Mouse (Mus musculus): ENCODE data around the gene Bhlhe41. TPM values are rescaled to one million over a fixed set of nuclear protein-coding genes. Genes with fewer than 3 reads are reported as not detected.

Bhlhe41 gene
- polyA plus RNA-seq, 1 experiment from 2014 or later, result 6.8 TPM

DNA sequence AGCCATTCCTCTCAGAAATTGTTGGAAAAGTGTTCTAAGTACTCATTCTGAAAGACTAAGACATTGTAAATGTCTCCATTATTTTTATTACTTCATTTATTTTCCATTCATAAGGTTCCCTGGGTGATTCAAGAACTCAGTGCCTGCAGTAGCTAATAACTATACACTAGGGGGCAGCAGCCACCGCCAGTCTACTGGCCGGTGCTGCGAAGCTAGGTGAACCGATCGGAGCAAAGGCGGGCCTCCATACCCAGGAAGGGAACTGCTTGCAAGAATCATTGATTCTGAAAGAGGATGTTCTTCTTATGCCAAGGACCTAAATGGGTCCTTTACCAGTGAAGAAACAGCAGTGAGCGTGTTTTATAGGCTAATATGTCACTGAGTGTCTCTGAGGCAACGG is 35.2 kb downstream of the Bhlhe41 start:
- WGBS, result 14% methylated on average over 8 of the region's 8 CpGs

DNA sequence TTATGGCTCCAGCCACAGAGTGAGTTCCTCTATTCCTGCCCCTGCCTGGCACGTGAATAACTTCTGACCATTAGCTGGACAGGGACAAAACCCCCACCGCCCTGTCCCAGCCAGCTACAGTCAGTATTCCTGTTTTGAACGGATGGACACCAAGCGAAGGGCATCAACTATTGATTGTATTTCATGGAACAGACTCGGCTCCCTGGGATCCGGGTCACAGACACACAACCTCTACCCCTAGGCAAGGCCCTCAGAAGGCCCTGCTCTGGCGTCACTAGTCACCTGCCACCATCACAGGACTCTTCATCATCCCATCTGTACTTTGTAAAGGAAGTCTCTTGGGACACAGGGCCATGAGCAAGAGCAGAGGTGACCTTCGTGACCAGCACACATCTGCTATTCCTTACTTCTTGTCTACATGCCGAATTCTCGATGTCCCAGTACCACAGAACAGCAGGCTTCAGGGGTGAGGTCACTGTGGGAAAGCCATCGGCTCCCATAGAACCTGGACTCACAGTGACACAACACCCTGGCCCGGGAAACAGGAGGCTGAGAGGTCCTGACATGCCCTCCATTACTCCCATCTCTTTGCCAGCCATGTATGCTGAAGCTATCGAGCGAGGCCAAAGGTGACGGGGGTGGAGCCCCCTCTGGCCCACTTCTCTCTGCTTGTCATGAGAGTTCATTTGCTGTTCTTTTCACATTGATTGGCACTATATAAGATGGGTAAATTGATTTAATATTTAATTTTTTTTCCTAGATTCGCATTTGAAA is 36.1 kb downstream of the Bhlhe41 start:
- ATAC-seq (ENCODE audit: low FRiP score, low read depth), result no peak
- Histone ChIP-seq H3K27me3 (no peaks in the 10 kb centered on the region), H3K4me3 (no peak overlapping the region), H3K4me1 (replicated peaks) (peaks cover 2% of the 10 kb centered on the region; the same call in 1 of the 2 replicates), H3K9ac (no peak overlapping the region), H3K36me3 (no peaks in the 10 kb centered on the region), H3K4me2 (no peak overlapping the region), H3K27ac (replicated peaks) (no peak overlapping the region), H3K9me3 (no peaks in the 10 kb centered on the region)
- 79% methylated on average over 16 of the region's 16 CpGs for WGBS

More for the DNA sequence above, 35.2 kb downstream of the Bhlhe41 start:
- Histone ChIP-seq H3K36me3 (no peaks in the 10 kb centered on the region), H3K4me1 (replicated peaks) (peaks cover 2% of the 10 kb centered on the region; the same call in 1 of the 2 replicates), H3K4me3 (no peak overlapping the region), H3K27ac (replicated peaks) (no peak overlapping the region), H3K9me3 (no peaks in the 10 kb centered on the region), H3K9ac (no peak overlapping the region), H3K27me3 (no peaks in the 10 kb centered on the region), H3K4me2 (0 out of 2 replicates have a peak overlapping the region, but pooled peaks have one; percentile 7)
- no peak; the same call in 1 of the 2 replicates for ATAC-seq (ENCODE audit: low FRiP score, low read depth)

DNA sequence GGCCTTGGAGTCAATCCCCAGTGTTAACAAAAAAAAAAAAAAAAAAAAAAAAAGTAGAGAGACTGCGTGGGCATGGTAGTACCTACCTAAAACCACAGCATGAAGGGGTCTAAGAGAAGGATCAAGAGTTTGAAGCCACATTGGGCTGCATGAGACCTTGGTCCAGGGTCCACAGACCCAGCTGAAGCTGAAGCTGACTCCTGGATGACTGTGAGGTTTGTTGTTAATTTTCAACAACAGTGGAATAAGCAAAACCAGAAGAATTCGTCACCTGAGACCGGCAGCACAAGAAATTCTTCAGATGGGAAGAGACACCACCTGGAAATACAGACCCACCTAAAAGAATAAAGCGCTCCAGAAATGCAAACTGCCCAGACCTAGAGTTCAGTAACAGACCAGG is 39.1 kb downstream of the Bhlhe41 start:
- Histone ChIP-seq H3K27ac (replicated peaks) (no peak overlapping the region), H3K4me2 (no peak overlapping the region), H3K9me3 (no peaks in the 10 kb centered on the region), H3K9ac (no peak overlapping the region), H3K36me3 (no peaks in the 10 kb centered on the region), H3K4me1 (replicated peaks) (peaks cover 7% of the 10 kb centered on the region), H3K4me3 (no peak overlapping the region), H3K27me3 (no peaks in the 10 kb centered on the region)
- WGBS, result 93% methylated on average over 4 of the region's 4 CpGs
- ATAC-seq (ENCODE audit: low FRiP score, low read depth), result no peak

DNA sequence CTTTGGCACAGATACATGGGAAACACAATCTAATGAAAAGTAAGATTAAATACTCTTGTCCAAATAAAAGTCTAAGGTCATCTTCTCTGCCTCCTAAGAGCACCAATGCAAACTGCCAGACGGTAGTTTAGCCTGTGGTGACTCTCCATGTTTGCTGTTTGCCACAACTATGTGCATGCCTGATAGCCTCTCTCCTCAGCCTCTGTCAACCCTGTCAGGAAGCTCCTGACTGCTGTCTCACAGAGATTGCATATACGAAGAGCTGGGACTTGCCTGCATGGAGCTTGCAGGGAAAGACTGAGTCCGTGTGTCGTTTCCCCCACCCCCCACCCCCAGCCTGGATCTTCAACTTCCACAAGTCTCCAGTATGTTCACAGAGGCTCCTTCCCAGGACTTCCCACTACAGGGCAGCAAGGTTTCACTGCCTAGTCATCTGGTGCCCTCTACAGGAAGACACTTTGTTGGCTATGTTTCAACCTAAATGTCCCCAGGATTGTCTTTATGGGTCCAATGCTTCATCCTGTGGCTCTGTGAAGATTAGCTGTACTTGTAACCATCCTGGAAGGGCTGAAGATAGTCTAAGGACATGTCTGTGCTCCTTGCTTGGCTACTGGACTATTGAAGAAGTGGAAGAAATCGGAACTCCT is 41.6 kb downstream of the Bhlhe41 start:
- 49% methylated on average over 5 of the region's 5 CpGs for WGBS
- H3K4me3 ChIP-seq, result no peak overlapping the region
- H3K9ac ChIP-seq, result no peak overlapping the region
- H3K27me3 ChIP-seq, result no peaks in the 10 kb centered on the region
- no peak overlapping the region for H3K27ac ChIP-seq (replicated peaks)
- peaks cover 5% of the 10 kb centered on the region; the same call in 1 of the 2 replicates for H3K4me1 ChIP-seq (replicated peaks)
- peak; percentile 59 for ATAC-seq (ENCODE audit: low FRiP score, low read depth)
- no peaks in the 10 kb centered on the region for H3K36me3 ChIP-seq
- no peak overlapping the region for H3K4me2 ChIP-seq
- no peaks in the 10 kb centered on the region for H3K9me3 ChIP-seq

DNA sequence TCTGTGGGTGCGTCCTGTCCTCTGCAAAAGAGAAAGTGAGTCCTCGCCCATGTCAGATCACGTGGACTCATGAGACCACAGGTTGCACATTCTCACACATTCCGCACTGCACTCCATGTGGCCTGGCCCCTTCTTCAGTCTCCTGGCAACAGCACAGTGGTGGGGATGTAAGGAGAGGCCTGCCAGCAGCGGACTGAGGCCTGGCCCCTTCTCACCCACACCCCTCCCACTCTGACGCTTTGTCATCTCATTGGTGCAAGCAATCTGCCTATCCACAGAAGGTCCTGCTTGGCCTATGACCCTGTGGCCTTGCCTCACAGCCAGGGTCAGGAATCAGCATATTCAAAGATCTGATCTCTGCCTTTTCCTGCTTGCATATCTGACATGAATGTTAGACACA is 42.3 kb downstream of the Bhlhe41 start:
- Histone ChIP-seq H3K9ac (no peak overlapping the region), H3K27me3 (no peaks in the 10 kb centered on the region), H3K27ac (replicated peaks) (no peak overlapping the region), H3K9me3 (no peaks in the 10 kb centered on the region), H3K4me1 (replicated peaks) (peaks cover 5% of the 10 kb centered on the region; the same call in 1 of the 2 replicates), H3K4me2 (no peak overlapping the region), H3K36me3 (no peaks in the 10 kb centered on the region), H3K4me3 (no peak overlapping the region)
- peak; percentile 34; the same call in 1 of the 2 replicates for ATAC-seq (ENCODE audit: low FRiP score, low read depth)
- 22% methylated on average over 6 of the region's 6 CpGs for WGBS

DNA sequence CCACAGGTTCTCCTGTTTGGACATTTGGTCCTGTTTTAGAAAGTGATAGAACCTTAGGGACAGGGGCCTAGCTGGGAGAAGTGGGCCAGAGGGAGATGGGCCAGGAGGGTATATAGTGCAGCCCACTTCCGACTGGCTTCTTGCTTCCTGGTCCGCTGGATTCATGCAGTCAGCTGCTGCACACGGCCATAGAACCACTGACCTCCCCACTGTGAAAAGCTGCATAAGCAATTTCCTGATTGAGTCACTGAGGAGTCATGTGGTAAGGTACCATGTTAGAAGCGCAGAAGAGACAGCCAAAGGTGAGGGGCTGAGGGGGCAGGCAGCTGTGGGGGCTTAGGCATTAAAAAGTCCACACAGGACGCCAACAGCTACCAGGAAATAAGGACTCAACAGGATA is 43.1 kb downstream of the Bhlhe41 start:
- Histone ChIP-seq H3K4me2 (no peak overlapping the region), H3K4me1 (replicated peaks) (peaks cover 5% of the 10 kb centered on the region; the same call in 1 of the 2 replicates), H3K27me3 (no peaks in the 10 kb centered on the region), H3K27ac (replicated peaks) (no peak overlapping the region), H3K36me3 (no peaks in the 10 kb centered on the region), H3K4me3 (no peak overlapping the region), H3K9me3 (no peaks in the 10 kb centered on the region), H3K9ac (no peak overlapping the region)
- no peak; the same call in 1 of the 2 replicates for ATAC-seq (ENCODE audit: low FRiP score, low read depth)
- 80% methylated on average over 5 of the region's 5 CpGs for WGBS

DNA sequence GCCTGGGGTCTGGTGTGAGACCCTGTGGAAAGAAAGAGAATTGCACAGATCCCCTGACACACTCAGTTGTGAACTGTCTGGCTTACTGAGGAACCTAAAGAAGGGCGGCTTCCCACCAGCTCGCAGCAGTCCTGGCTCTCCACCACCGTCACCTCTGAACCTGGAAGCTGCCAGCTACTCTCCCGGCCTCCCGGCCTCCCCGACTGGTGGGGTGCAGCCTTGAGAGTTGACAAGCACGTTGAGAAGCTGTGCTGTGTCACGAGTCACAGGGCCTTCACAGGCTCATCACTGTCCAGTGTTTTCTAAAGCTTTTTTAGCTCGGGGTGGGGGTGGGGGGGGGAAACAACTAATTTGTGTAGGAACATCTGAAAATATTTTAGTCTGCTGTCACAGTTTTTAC is 46.2 kb downstream of the Bhlhe41 start:
- 85% methylated on average over 9 of the region's 9 CpGs for WGBS
- no peaks in the 10 kb centered on the region for H3K36me3 ChIP-seq
- ATAC-seq (ENCODE audit: low FRiP score, low read depth), result no peak
- no peaks in the 10 kb centered on the region for H3K9me3 ChIP-seq
- H3K4me2 ChIP-seq, result no peak overlapping the region
- no peak overlapping the region for H3K4me3 ChIP-seq
- H3K9ac ChIP-seq, result no peak overlapping the region
- no peaks in the 10 kb centered on the region for H3K27me3 ChIP-seq
- peaks cover 5% of the 10 kb centered on the region; the same call in 1 of the 2 replicates for H3K4me1 ChIP-seq (replicated peaks)
- no peak overlapping the region for H3K27ac ChIP-seq (replicated peaks)

DNA sequence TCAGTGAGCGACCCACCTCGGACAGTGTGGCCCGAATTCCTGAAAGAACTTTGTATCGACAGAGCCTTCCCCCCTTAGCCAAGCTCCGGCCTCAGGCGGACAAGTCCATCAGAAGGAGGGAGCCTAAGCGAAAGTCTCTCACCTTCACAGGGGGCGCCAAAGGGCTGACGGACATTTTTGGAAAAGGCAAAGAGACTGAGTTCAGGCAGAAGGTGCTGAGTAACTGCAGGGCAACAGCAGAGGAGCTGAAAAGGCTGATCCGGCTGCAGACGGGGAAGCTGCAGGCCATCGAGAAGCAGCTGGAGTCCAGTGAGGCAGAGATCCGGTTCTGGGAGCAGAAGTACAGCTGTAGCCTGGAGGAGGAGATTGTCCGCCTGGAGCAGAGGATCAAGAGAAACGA is 50.2 kb downstream of the Bhlhe41 start:
- no peaks in the 10 kb centered on the region for H3K27me3 ChIP-seq
- H3K4me3 ChIP-seq, result no peak overlapping the region
- H3K4me1 ChIP-seq (replicated peaks), result no peaks in the 10 kb centered on the region
- H3K9ac ChIP-seq, result no peak overlapping the region
- WGBS, result 36% methylated on average over 15 of the region's 15 CpGs
- no peak overlapping the region for H3K27ac ChIP-seq (replicated peaks)
- H3K4me2 ChIP-seq, result no peak overlapping the region
- H3K36me3 ChIP-seq, result no peaks in the 10 kb centered on the region
- no peak for ATAC-seq (ENCODE audit: low FRiP score, low read depth)
- no peaks in the 10 kb centered on the region for H3K9me3 ChIP-seq

DNA sequence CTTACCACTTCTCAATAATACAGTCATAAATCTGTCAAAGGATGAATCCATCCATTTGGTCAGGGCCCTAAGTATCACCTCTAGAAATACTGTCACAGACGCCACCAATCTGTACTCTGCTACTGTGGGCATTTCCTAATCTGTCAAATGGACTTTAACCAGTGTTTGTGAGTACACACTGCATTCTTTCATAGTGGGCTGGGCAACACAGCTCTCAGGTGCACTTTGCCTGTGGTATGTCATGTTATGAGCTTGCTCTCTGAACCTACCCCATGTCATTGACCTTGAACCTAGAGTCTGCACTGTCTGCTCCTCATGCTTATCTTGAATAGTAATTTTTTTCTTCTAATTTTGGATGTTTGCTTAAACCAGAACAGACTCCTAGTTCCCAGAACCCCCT is 54.2 kb downstream of the Bhlhe41 start:
- Histone ChIP-seq H3K4me2 (no peak overlapping the region), H3K9ac (no peak overlapping the region), H3K36me3 (no peaks in the 10 kb centered on the region), H3K27ac (replicated peaks) (no peak overlapping the region), H3K9me3 (no peaks in the 10 kb centered on the region), H3K4me1 (replicated peaks) (no peaks in the 10 kb centered on the region), H3K4me3 (no peak overlapping the region), H3K27me3 (no peaks in the 10 kb centered on the region)
- no peak for ATAC-seq (ENCODE audit: low FRiP score, low read depth)
- WGBS, result 100% methylated on average over 1 of the region's 1 CpGs

DNA sequence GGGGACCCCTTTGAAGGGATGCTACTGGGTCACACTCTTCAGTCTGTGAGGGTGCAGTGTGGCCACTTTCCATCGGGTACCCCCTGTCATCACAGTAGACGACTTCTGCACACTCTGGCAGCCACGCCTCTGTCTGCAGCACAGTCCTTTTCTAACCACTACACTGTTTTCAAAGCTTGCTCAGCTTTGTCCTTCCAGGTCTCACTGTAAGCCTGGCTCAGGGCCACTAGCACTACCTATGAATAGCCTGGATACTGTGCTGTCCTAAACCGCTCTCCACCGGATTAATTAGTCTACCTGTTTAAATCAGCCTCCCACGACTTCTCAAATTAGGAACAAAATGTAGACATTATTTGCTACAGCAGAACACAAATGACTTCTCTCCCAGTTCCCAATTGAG is 55.3 kb downstream of the Bhlhe41 start:
- Histone ChIP-seq H3K9ac (no peak overlapping the region), H3K9me3 (no peaks in the 10 kb centered on the region), H3K36me3 (no peaks in the 10 kb centered on the region), H3K27ac (replicated peaks) (no peak overlapping the region), H3K4me2 (no peak overlapping the region), H3K4me1 (replicated peaks) (no peaks in the 10 kb centered on the region), H3K4me3 (no peak overlapping the region), H3K27me3 (no peaks in the 10 kb centered on the region)
- WGBS, result 90% methylated on average over 6 of the region's 6 CpGs
- no peak for ATAC-seq (ENCODE audit: low FRiP score, low read depth)

DNA sequence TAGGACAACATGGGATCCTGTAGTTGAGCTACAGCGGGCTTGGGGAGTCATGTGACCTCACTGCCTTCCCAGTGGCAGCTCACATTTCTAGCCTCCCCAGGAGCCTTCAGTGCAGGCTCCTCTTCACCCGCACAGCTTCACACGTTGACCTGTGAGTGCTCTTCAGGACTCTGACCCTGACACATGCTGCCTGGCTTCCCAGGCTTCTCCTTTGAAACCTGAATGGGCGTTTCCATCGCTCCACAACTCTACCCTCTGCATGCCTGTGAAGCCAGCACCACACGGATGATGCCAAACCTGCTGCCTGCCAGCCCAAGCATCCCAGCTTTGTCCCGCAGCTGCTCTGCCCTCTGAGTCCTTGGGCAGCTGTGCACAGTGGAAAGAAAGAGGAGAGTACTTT is 55.8 kb downstream of the Bhlhe41 start:
- Histone ChIP-seq H3K36me3 (no peaks in the 10 kb centered on the region), H3K9ac (no peak overlapping the region), H3K27ac (replicated peaks) (no peak overlapping the region), H3K4me3 (no peak overlapping the region), H3K9me3 (no peaks in the 10 kb centered on the region), H3K4me2 (no peak overlapping the region), H3K4me1 (replicated peaks) (no peaks in the 10 kb centered on the region), H3K27me3 (no peaks in the 10 kb centered on the region)
- 85% methylated on average over 7 of the region's 7 CpGs for WGBS
- ATAC-seq (ENCODE audit: low FRiP score, low read depth), result no peak

Data from hindbrain, embryonic 15.5 days (tissue).